Mouse (Mus musculus) left cerebral cortex, adult 11 months (tissue): ENCODE measurements around the gene Nfasc.

Source experiments
- DNase-seq: peaks from one replicate; pipeline ENCODE4 v3.0.0; 2022; ENCODE audit warnings: low spot score

The Nfasc gene

GRCm38 (mm10) chr1:132741175-132741997 lies at the start of gene Nfasc:
Gene Nfasc (minus strand): TSS chr1:132741797.
- DNase-seq = peak; percentile 91

GRCm38 (mm10) chr1:132791049-132791448 lies 49.5 kb upstream of the Nfasc start:
- DNase-seq = no peak

DNA sequence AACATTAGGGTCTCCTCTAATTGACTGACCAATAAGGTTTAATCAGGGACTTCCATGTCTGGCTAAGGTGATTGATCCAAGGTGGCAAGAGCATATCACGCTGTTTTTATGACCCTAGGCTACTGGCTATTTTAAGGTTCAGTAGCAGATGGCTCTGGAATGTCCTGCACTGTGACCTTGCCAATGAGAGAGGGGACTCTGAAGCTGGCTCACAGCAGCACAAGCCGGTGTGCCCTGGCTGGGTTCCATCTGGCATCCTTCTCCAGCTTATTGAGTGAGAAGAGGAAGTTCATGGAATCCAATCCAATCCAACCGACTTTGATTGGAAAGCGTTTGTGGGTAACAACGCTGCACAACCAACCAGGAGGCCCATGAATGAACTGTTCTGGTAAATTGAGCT lies 45.3 kb upstream of the Nfasc start:
- DNase-seq = no peak

- no peak for DNase-seq
Observed at GRCm38 (mm10) chr1:132781607-132782445, 40.2 kb upstream of the Nfasc start.

DNA sequence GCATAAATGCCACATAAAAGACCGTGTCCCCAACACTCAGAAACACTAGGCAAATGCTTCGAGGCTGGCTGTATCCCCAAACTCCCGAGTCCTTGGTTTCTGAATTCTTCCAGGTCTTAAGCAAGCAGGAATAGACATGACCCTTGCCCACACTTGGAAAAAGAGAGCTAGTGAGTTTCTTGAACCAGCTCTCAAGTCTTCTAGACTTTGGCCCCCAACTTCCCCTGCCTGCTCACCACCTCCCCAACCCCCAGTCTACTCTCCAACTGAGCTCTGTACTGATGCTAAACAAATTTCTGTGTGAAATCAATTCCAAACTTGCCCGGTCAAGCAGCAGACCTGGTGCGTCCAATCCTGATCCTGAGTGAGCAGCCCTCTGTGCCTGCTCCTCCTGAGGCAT lies 39.4 kb upstream of the Nfasc start:
- no peak for DNase-seq

GRCm38 (mm10) chr1:132780254-132780653 lies 38.7 kb upstream of the Nfasc start:
- DNase-seq = no peak

- DNase-seq = no peak
Observed at GRCm38 (mm10) chr1:132774959-132775358, 33.4 kb upstream of the Nfasc start.

GRCm38 (mm10) chr1:132771377-132771776 lies 29.8 kb upstream of the Nfasc start:
- DNase-seq = no peak

DNA sequence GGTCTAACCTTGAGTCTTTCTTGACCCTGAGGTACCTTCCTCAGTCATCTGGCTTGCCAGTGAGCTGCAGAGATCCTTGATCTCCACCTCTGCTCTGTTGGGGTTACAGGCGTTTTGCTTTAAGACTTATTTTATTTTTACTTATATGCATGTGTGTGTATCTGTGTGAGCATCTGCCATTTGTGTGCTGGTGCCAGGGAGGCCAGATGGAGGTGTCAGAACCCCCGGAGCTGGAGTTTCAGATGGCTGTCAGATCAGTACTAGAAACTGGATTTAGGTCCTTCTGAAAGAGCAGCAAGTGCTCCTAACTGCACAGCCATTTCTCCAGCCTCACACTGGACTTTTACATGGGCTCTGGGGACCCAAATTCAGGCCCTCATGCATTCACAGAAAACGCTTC lies 28.0 kb upstream of the Nfasc start:
- no peak for DNase-seq

- DNase-seq = no peak
Observed at GRCm38 (mm10) chr1:132767422-132767821, 25.8 kb upstream of the Nfasc start.

DNA sequence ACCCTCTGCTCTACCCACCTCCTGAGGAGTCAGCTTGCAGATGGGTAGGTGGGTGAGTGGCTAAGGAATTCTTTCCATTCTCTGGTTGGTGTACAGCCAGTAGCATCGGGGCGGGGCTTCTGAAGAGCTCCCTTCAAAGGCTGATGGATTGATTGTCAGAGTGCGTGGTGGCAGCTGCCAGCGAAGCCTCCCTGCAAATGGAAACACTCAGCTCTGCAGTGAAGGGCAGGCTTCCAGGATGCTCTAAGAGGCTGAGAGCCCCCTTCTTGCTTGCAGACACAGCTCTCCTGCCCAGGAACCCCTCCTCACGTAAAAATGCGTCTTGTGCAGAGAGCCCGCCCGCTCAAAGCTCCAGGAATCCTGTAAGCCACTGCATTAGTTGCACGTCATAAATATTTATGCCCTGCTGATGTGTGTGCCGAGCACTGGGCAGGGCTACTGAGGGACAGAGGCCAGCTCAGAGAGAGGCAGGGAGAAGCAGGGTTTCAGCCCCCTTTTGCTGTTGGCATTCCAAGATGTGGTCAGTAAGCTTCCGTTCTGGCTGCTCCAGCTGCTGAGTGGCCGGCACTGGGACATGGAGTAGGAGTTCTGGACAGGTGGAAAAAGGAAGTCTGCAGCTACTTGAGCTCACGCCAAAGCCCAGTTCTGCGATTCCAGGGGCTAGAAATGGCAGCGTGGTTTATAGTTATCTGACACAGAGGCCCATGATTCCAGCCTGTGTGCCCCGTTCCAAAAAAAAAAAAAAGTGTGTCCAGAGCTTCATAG lies 24.5 kb upstream of the Nfasc start:
- DNase-seq = no peak

DNA sequence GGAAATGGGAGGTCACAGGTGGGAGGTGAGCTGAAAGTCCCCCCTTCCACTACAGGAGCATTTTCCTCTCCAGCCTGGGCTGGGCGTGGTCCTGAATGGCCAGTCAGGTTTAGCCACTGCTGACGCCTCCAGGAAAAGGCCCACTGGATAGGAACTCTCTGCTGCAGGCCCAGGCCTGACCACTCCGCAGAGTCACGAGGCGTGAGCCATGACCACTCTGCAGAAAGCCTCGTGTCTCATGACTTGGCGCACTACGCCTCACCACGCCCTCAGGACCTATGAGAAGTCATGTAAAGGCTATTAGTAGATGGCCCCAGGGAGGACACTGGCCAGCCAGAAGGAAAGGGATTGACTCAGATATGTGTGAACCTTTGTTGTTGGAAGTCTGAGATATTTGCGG lies 23.6 kb upstream of the Nfasc start:
- DNase-seq = no peak

- DNase-seq = no peak
Observed at GRCm38 (mm10) chr1:132759390-132759789, 17.8 kb upstream of the Nfasc start.

- DNase-seq = peak; percentile 69
Observed at GRCm38 (mm10) chr1:132758656-132759370, 17.2 kb upstream of the Nfasc start.

GRCm38 (mm10) chr1:132755211-132755610 lies 13.6 kb upstream of the Nfasc start:
- DNase-seq = no peak

GRCm38 (mm10) chr1:132749217-132749884 lies 7.8 kb upstream of the Nfasc start:
- DNase-seq = no peak

DNA sequence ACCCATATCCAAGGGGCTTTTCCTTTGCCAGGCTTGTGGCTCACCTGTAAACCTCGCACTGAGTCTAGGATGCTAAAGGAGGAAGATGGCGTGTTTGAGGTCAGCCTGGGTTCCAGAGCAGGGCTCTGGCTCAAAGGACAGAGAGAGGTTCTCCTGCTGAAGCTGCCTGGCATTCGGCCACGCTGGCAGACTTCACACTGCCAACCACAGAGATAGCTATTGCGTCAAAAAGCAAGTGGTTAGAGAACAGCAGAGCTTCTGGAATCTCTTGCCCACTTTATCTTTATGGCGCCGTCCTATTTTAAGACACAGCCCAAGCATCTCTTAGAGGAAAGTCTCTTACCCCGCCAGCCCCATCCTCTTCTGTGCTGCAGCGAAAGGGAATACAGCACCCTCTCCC lies 4.7 kb upstream of the Nfasc start:
- no peak for DNase-seq

GRCm38 (mm10) chr1:132745636-132746035 lies 4.0 kb upstream of the Nfasc start:
- no peak for DNase-seq

DNA sequence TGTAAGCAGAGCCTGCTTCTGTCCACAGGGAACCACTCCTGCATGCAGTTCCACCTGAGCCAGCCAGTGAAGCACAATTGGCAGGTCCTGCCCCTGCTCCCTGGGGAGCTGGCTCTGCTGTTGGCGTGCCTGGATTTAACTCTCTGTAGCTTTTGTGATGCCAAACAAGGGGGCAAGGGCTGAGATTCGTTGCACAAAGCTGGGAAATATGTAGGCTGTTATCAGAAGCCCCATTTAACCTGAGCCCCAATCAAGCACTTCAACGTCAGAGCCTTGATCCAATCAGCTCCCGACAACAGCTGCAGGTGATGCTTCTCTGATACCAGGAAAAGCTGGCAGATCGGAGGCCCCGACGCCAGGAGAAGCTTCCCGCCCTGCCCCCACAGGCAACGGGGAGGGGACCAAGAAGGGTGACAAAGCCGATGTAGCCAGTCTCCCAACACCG lies 2.5 kb downstream of the Nfasc start:
- DNase-seq = no peak

DNA sequence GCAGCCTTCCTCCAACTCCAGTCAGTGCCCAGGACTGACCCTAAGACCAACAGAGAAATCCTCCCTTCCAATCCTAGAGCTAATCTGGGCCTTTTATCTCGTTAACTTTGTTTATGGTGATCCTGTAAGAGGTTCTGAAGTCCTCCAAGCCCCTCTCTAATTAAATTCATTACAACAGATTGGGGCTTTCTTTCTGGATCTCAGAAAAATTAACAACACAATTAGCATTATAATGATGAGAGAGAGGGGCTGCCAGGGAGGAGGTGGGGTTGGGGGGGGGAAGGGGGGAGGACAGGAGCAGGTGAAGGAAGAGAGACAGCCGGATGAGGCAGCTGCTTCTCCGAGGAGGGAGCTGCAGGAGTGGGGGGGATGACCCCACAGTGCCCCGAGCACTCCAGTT lies 5.4 kb downstream of the Nfasc start:
- DNase-seq = no peak

- DNase-seq = no peak
Observed at GRCm38 (mm10) chr1:132733873-132734447, 7.6 kb downstream of the Nfasc start.
